Mouse (Mus musculus) lung, postnatal 14 days (tissue): ENCODE results near the gene Zfhx3.
A peak's percentile ranks its signal among the peaks of the same experiment; 100 is the strongest.

ENCODE experiments used
- DNase-seq: peaks from one replicate; pipeline ENCODE4 v3.0.0; 2021

Gene Zfhx3

DNA sequence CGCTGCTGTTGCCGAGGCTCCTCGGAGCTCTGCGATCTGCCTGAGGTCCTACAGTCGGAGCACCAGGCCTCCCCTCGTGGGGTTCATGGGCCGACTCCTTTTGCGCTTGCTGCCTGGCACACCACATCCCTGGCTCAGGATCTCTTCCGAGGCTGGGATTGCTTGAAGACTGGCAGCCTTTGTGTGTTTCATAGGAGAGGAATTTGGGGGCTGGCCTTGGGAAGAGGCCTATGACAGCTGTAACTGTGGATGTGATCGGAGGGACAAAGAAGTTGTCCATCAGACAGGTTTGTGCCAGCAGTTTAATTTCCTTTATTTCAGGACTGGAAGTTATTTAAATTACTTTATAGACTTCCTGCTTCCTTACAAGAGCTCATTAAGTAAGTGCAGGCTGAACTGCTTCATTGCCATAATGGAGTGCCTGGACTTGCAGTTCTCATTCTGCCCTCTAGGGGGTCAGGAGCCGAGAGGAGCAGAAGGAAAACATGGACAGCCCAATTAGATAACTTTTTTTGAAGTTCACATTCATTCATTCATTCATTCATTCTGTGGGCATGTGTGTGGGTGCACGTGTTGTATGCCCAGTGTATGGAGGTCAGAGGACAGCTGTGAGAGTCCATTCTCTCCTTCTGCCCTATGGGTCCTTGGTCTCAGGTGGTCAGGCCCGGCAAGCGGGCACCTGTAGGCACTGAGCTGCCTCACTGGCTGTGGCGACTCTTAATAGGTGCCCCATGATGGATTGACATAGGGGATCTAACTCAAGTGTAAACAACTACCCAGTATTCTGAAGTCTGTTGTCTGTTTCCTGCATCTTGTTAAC is 817.3 kb downstream of the Zfhx3 start:
- DNase-seq = peak; percentile 86

DNA sequence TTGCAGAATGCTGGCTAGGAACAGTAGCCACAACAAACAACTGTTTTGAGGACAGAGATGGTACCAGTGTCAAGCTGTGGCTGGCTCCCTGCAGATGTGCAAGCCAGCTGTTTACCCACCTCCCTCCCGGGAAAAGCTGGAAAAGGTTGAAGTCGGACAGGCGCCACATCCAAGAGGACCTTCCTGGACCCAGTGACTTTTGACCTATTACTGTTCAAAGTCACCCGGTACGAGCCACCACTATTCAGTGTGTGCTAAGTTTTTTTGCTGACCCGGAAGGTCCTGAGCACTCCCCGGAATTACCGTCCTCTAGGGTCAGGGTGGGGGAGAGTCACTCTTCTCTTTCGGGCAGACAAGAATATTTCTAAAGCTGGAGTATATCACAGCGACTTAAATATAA is 818.3 kb downstream of the Zfhx3 start:
- no peak for DNase-seq

DNA sequence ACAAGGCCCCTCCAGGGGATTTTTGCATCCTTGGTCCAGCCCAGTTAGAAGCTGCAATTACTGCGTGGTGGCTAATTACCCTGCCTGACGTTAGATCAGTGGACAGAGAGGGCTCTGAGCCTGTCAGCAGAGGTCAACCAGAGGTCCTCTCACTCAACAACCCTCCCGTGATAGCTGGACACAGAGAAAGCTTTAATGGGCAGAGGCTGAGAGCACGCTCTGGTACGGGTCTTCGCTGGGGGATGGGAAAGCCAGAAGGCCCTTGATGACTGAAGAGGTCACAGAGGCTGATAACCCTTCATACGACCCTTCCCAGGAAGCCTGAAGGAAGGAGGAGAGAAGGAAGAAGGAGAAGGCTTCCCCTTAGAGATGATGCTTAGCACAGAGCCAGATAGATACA is 820.1 kb downstream of the Zfhx3 start:
- DNase-seq = no peak

DNA sequence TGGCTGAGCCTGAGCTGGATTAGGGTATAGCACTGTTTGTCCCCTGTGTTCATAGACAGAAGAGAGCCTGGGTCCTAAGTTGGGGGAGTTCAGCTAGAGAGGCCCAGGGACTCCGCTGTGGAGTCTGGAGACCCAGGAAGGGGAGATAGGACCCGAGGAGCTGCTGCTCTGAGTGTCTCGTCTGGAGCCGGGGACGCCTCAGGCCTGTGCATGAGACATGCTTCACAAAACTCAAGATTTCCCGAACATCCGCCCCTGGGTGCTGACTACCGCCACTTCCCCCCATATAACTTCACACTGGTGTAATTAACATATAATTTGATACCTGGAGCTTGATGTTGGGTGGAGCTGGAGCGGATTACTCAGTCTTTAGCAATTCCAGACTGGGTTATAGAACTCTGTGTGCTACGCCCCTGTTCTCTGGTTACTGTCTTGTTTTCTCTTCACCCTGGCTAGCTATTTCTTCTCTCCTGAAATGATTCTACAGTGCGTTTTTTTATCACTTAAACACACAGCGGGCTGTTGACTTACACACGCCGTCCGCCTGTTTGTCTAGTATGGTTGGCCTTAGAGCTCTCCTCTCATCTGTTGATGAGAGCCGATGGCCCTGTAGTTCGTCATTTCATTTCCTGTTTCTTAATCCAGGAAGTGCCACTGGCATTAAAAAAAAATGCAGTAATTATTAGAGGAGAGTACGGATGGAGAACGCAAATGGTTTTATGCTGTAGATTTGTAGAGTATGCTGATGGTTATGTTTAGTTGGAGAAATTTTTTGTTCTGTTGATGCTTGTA is 822.2 kb downstream of the Zfhx3 start:
- no peak for DNase-seq

DNA sequence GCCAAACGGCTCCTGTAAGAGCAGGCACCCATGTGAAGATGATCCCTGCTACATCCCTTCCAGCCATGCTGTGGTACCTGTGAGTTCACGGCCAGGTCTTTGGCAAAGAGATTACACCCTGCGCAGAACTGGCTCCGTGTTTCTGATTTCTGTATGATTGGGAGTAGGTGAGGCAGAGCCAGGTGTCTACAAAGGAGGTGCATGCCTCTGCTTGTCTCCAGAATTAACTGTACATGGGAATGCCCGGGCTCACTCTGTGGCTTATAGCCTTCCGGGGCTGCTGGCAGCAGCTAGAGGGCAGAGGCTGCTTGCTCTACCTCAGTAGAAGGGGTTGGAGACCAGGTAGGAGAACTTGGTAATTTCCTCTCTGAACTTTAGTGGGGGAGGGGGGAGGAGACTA is 823.7 kb downstream of the Zfhx3 start:
- no peak for DNase-seq

DNA sequence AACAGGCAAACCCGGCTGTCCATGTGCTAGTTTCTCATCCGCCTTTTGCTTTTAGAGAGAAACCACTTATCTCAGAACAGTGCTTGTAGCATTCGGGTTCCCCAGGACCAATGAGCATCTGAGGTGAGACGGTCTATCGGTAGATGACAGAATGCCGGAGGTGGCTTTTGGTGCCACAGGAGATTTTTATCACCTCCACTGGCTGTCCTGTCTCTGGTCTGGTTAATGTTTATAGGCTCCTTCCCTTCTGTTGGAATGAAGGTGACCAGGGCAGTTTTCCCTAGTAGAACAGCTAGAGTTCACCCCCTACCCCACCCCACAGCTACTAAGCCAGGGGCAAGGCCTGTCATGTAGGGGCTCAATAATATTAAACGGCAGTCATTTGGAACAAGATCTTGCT is 825.6 kb downstream of the Zfhx3 start:
- DNase-seq = no peak

DNA sequence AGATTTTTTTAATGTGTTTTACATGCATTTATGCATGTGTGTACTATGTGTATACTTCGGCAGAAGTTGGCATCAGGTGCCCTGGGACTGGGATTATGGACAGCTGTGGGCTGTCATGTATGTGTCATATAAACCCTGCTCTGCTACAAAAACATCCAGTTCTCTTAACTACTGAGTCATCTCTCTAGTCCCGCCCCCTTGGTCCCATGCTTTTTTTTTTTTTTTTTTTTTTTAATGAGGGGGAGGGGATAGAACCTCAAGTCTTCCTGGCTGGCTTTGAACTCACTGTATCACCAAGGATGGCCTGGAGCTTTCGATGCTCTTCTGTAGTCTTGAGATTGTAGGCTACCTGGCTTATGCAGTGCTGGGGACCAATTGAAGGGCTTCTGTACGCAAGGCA is 827.9 kb downstream of the Zfhx3 start:
- no peak for DNase-seq

DNA sequence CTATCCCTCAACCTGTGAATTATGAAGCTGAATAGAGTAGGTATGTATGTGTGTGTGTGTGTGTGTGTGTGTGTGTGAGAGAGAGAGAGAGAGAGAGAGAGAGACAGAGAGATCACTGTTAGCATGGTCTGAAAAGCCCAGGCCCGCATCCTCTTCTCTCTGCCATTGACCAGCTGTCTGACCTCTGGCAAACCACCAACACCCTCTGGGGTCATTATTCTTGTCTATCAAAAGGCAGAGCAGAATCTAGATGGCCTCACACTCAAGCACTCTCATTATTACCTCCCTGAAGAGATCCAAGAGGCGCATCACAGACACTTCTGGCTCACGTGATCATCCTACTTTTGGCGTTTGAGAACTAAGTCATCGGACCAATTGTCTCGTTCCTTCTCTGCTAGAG is 831.0 kb downstream of the Zfhx3 start:
- DNase-seq = no peak

DNA sequence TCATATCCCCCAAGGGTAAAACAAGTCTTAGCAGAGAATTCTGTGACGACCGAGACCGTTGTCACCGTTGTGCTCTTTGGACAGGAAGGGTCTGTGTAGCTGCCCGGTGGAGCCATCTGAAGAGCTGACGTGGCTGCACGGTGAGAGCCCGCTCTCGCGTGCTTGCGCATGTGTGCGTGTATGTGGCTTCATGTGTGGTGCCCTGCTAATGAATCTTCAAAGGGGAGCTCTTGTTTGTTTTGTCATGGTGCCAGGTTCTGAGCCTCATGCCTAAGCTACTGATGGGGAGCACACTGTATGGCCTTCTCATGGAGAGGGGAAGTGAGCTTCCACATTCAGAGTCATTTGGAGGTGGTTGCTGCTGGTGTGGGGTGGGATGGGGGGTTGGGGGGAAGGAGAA is 835.6 kb downstream of the Zfhx3 start:
- no peak for DNase-seq

DNA sequence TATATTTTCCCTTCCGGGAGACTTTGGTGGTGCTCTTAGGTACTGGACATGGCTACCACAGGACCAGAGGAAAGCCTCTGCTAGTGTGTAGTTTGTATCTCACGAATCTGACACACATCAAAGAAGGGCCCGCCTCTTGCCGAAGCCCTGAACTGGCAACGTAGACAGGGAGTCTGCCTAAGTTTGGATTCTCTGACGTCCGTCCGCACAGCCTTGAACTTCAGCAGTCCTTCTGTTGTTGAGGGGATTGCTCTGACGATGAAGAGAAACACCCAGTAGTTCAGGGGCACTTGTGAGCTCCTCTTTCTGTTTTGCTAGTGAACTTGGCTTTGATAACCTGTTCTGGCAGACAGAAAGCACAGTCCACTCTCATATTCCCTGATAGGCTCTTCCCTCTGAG is 836.1 kb downstream of the Zfhx3 start:
- DNase-seq = no peak

DNA sequence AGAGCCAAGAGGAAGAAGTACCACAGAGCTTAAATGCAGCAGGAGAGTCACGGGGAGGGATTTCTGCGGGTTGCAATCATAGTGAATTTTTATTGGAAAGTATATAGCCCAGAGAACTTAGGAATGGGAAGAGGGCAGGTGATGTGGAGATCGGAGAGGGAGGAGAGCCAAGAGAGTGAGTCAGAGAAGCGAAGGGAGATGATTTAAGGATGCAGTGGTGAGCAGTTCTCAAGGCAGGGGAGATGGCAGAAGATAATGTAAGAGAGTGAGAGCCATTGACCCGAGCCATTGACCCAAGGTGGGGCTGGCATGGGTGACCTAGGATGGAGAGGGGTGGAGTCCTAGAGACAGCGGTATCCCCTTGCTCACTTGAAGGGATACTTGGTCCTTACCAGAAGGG is 838.3 kb downstream of the Zfhx3 start:
- no peak for DNase-seq

DNA sequence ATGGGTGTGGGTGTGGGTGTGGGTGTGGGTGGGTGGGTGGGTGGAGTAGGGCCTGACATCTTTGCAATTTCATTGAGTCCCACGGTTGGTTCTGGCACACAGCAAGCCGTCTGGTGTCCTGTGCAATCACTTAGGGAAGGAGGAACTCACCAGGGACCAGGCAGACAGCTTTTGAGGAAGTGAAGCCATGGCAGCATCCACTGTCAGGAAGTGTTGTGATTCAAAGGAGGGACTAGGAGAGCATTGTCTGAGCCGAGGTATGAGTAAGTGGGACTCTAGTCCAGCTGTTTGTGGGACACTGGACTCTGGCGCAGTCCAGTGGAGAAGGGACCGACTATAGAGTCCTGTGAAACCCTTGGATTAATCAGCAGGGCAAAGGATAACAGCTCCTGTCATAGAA is 838.7 kb downstream of the Zfhx3 start:
- DNase-seq = no peak

DNA sequence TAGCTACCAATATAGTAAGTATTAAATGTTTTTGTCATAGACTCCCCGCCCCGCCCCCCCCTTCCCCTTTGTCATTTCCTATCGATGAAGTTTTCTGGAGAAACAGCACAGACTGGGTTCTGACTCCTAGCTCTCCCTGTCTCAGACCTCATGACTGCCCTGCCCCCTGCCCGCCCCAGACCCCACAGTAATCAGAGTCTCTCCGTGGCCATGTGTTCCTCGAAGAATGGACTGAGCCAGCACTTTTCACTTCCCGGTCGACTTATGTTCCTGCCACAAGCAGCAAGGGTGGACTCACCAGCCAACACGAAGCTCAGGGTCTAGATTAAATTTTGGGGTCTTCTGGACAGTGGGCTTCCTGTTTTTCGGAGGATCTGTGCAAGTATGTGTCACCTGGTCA is 840.7 kb downstream of the Zfhx3 start:
- no peak for DNase-seq

DNA sequence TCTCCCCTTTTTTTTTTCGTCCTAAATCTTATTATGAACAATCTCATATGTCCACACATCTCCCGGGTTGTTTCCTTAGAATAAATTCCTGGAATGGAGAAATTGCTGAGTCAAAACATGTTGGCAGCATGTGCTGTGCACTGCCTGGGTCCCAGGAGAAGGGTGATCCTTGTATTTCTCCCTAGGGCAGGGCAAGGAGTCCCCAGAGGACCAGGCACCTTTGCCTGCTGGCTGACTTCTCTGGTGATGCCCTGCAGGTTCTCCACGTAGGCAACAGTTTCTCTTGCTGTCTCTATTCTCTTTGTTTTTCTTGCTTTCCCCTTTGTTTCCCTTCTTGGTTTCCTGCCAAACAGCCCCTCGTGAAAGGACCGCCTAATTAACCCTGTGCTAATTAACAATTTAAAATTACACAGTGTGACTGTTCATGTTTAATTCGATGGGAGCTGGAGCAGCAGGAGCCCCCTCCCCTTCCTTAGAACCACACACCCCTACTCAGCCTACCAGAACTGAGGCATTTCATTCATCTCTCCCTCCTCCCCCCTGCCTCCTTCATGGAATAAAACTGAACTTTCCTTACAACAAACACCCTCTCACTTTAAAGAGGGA is 845.8 kb downstream of the Zfhx3 start:
- no peak for DNase-seq

DNA sequence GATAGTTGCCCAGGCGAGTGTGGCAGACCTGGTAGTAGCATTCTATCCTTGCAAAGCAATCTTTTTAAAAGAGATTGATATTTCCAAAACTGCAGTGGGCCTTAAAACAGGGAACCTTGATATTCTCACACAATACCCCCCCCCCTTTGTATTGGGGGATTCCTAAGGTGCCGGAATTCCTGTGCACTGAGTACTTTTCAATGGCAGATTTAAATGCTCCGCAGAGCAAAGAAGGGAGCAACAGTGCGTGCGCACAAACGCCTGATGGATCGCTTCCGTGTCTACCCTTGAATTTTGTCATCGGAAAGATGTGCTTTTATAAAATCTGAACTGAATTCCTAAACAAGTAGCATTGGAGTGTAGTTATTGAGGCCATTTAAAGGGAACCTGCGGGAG is 846.3 kb downstream of the Zfhx3 start:
- DNase-seq = no peak

DNA sequence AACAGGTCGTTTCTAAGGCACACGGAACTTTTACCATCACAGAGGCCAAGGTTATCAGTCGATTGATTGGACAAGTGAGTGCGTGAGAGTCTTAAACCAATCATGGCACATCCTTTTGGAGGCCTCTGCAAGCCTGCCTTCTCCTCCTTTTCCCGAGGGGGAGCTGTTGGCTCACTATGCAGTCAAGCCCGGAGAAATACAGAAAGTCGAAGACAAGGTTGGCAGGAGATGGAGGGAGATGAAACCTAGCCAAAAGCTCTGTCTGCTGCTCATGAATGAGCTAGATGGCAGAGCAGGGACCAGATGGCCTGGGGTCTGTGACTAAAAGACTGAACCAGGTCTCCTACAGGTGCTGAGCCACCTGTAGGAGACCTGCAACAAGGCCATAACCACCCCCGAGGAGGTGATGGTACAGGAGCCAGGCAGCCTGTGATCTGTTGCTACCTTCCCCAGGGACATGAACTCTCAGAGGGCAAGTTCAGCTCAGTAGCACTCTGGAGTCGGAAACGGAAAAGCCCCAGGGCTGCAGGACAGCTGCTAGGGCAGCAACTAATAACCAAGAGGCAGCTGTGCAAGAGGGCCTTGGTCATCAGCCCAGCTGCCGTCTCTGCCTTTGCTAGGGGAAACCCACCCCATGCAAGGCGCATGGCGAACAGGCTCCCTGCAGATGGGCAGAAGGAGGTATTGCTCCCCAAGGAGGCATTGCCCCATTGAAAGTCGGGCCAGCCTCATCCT is 848.3 kb downstream of the Zfhx3 start:
- DNase-seq = peak; percentile 70

DNA sequence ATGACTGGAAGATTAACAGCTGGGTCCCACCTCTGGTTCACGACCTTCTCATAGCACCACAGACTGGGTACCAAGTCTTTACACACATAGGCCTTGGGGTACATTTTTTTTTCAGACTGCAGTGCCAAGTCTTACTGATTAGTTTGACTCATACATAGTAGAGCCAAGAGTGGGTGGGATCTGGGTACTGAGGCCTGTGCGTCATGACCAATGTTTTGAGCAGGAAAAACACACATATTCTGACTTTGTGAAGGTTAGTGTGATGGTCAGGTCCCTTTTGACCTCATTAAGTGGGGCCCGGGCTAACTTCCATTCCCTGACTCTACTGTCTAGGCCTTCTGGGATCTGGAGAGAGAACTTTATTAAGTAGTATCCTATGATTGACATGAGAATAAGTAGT is 853.6 kb downstream of the Zfhx3 start:
- DNase-seq = no peak

DNA sequence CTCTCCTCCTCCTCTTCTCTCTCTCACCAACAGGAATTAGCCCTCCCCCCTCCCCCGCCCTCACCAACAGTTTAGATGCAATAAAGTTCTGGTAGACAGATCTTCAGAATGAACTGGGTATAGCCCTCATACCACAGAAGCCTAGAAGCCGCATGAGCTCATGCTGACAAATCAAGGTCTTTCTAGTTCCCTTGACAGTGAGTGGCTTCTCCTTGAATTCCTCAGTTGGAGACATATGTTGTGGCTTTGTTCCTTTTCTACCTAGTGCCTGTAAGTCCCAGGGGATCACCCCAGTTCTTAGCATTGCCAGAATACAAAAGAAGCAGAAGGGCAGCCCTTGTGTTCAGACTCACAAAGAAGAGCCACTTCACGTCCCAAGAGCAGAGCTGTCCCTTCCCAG is 854.4 kb downstream of the Zfhx3 start:
- no peak for DNase-seq

DNA sequence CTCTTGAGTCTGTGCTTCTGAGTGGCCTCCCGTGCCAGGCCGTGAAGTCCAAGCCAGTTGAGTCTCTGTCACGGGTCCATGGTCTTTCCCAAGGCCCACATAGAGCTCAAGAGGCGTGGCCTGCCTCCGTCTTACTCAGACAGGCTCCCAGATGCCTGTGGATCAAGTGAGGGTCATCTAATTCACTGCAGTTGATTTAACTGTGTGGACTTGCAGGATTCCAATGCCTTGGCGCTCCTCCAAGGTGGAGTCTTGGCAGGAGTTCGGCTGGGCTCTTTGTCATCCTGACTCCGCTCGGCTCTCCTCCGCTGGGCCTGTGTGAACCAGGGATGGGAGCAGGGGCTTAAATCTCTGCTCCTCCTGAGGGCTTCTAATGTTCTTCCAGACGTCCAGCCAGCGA is 855.6 kb downstream of the Zfhx3 start:
- DNase-seq = peak; percentile 91

DNA sequence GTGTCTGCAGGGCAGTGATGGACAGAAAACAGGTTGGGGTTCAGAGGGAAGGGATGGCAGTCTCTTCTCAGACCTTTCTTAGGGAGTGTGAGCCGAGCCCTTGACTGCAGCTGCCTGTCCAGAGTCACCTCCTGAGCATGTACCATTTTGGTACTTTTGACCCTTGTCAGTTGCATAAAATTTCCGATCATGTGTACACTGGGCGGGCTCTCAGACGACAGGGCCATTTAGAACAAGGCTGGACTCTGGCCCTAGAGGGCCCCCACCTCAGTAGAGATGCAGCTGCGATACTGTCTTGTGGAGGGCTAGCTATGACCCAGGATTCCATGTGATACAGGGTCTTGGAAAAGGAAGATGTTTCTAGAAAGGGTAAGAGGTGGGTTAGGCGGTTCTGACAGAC is 856.8 kb downstream of the Zfhx3 start:
- no peak for DNase-seq

DNA sequence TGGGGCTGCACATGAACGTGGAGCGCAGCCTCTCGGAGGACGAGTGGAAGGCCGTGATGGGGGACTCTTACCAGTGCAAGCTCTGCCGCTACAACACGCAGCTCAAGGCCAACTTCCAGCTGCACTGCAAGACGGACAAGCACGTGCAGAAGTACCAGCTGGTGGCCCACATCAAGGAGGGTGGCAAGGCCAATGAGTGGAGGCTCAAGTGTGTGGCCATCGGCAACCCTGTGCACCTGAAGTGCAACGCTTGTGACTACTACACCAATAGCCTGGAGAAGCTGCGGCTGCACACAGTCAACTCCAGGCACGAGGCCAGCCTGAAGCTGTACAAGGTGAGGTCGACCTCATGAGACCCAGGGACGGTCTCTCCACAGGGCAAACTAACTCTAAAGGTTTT is 857.9 kb downstream of the Zfhx3 start:
- DNase-seq = no peak

DNA sequence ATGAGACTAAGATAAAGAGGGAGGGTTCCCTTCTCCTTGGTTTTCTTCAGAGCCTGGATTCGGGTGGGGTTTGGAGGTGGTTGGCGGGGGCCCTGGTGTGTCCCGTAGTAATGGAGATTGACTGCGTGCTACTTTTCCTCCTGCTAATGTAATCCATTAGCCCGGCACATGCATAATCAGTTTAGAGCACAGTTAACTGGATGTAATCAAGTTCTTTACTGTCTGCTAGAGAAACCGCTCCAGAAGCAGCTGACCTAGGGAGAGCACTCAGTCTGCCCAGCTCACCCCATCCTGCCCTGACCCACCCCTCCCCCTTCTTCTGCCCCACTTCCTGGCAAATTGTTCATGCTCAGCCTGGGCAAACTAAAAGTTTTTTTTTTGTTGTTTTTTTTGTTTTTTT is 860.6 kb downstream of the Zfhx3 start:
- DNase-seq = no peak

DNA sequence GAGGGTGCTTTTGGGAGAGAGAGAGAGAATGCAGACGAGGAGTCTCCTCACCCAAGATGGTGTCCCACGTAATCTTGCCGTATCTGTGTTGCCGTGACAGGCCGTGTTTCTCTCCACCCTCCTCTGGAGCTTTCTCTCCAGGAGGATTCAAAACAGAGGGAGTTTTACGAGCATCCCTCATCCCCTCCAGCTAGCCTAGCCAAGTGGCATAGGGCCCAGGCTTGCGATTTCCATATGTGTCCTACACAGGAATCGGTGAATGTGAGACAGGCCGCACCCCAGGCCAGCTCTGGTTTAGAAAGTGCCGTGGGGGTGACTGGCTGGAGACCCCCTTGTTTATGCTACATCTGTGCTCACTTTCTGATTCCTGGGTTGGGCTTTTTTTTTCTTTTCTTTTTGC is 869.2 kb downstream of the Zfhx3 start:
- no peak for DNase-seq
